Mouse (Mus musculus): ENCODE data around the gene Hipk2. TPM values are rescaled to one million over a fixed set of nuclear protein-coding genes. Genes with fewer than 3 reads are reported as not detected.

The Hipk2 gene
- polyA plus RNA-seq (2015; fragmentation: Nextera tagmentation; extraction: Ambion mirVana) = 7.1 and 8.2 TPM in 2 replicates

GRCm38 (mm10) chr6:38876071-38876911 is at the start of gene Hipk2:
Hipk2 (minus strand) TSS chr6:38876165.

GRCm38 (mm10) chr6:38875258-38876070 is 501 bp downstream of the Hipk2 start, which contains the start of gene Tbxas1:
Tbxas1 (plus strand) TSS chr6:38875404.

GRCm38 (mm10) chr6:38662714-38663615 is 213.0 kb downstream of the Hipk2 start, which contains the start of gene Clec2l:
Clec2l (plus strand) TSS chr6:38663069.

Other genes starting within 250 kb of the Hipk2 start
- 0.81 and 0.92 TPM in 2 replicates for gene Klrg2, start 238.9 kb downstream of the Hipk2 start, polyA plus RNA-seq (2015; fragmentation: Nextera tagmentation; extraction: Ambion mirVana)
- 0.17 TPM in 1 of 2 replicates, not detected in the other for gene Clec2l, start 213.1 kb downstream of the Hipk2 start, polyA plus RNA-seq (2015; fragmentation: Nextera tagmentation; extraction: Ambion mirVana)
- gene Tbxas1, start 761 bp downstream of the Hipk2 start, polyA plus RNA-seq (2015; fragmentation: Nextera tagmentation; extraction: Ambion mirVana) = 3.8 and 17.8 TPM in 2 replicates
- 10.1 and 11.1 TPM in 2 replicates for gene Parp12, start 242.2 kb upstream of the Hipk2 start, polyA plus RNA-seq (2015; fragmentation: Nextera tagmentation; extraction: Ambion mirVana)

Measured in urinary bladder, postnatal 0 days (tissue).